Mouse (Mus musculus) heart, embryonic 10.5 days (tissue): ENCODE measurements around the gene Gata5. TPM values are rescaled to one million over a fixed set of nuclear protein-coding genes. Genes with fewer than 3 reads are reported as not detected.

ENCODE experiments used
- DNase-seq: peaks from one replicate; pipeline ENCODE4 v3.0.0-alpha.2; 2017; ENCODE audit warnings: low spot score
- H3K27ac ChIP-seq: fragments of 300-500 bp; sonication (generic); 2 replicates; pipeline ENCODE4 v1.5.1; 2016; ENCODE audit warnings: mild to moderate bottlenecking
- H3K27me3 ChIP-seq: fragments of 300-500 bp; sonication (generic); 2 replicates; pipeline ENCODE4 v1.6.1; 2016; ENCODE audit warnings: mild to moderate bottlenecking; ENCODE audit not compliant: poor library complexity, insufficient read depth, severe bottlenecking
- H3K36me3 ChIP-seq: fragments of 300-500 bp; sonication (generic); 2 replicates; pipeline ENCODE4 v1.6.1; 2016; ENCODE audit warnings: mild to moderate bottlenecking, moderate library complexity
- H3K4me1 ChIP-seq: fragments of 300-500 bp; sonication (generic); 2 replicates; pipeline ENCODE4 v1.6.1; 2016; ENCODE audit warnings: mild to moderate bottlenecking
- H3K4me3 ChIP-seq: fragments of 300-500 bp; sonication (generic); 2 replicates; pipeline ENCODE4 v1.5.1; 2016; ENCODE audit warnings: mild to moderate bottlenecking, moderate library complexity
- H3K9me3 ChIP-seq: fragments of 300-500 bp; sonication (generic); 2 replicates; pipeline ENCODE4 v1.6.1; 2016; ENCODE audit warnings: mild to moderate bottlenecking, moderate library complexity
- WGBS: fragments of 180-500 bp; shearing (Covaris S2); methylation state at CpG from one replicate; pipeline ENCODE4 v1.1.7; 2016; 5-methylcytosine and 5-hydroxymethylcytosine counted together
- polyA plus RNA-seq: library from polyadenylated mRNA; unstranded; fragments of >200 nt; fragmentation: Nextera tagmentation; extraction: Ambion mirVana; gene quantifications from 2 replicates; pipeline ENCODE4 v1.2.1, GENCODE M21; 2016

The Gata5 gene
- polyA plus RNA-seq, 1 experiment from 2014 or later, result 41.3 TPM

- Histone ChIP-seq H3K27ac (no peak overlapping the region), H3K27me3 (no peaks in the 10 kb centered on the region), H3K4me3 (no peak overlapping the region), H3K4me1 (peaks cover 52% of the 10 kb centered on the region), H3K9me3 (no peaks in the 10 kb centered on the region), H3K36me3 (no peaks in the 10 kb centered on the region)
- WGBS, result 78% methylated on average over 3 of the region's 3 CpGs
- no peak for DNase-seq
These were observed 29.0 kb downstream of the Gata5 start for GRCm38 (mm10) chr2:180305490-180305889.

- no peaks in the 10 kb centered on the region for H3K27me3 ChIP-seq
- WGBS, result 56% methylated on average over 4 of the region's 4 CpGs
- H3K36me3 ChIP-seq, result no peaks in the 10 kb centered on the region
- H3K27ac ChIP-seq, result peak overlapping the region; percentile 78; the same call in 1 of the 2 replicates
- no peak overlapping the region for H3K4me3 ChIP-seq
- no peaks in the 10 kb centered on the region for H3K9me3 ChIP-seq
- peaks cover 56% of the 10 kb centered on the region for H3K4me1 ChIP-seq
- no peak for DNase-seq
These were observed 29.9 kb downstream of the Gata5 start for GRCm38 (mm10) chr2:180304554-180304953.

GRCm38 (mm10) chr2:180303468-180303867 lies 31.0 kb downstream of the Gata5 start:
- H3K4me3 ChIP-seq, result no peak overlapping the region
- peak overlapping the region; percentile 78 for H3K27ac ChIP-seq
- H3K9me3 ChIP-seq, result no peaks in the 10 kb centered on the region
- H3K36me3 ChIP-seq, result no peaks in the 10 kb centered on the region
- H3K27me3 ChIP-seq, result no peaks in the 10 kb centered on the region
- WGBS, result 54% methylated on average over 12 of the region's 12 CpGs
- peaks cover 52% of the 10 kb centered on the region for H3K4me1 ChIP-seq
- no peak for DNase-seq

GRCm38 (mm10) chr2:180302201-180302600 lies 32.3 kb downstream of the Gata5 start:
- H3K9me3 ChIP-seq, result no peaks in the 10 kb centered on the region
- H3K4me1 ChIP-seq, result peaks cover 46% of the 10 kb centered on the region
- no peaks in the 10 kb centered on the region for H3K36me3 ChIP-seq
- no peak for DNase-seq
- no peak overlapping the region for H3K4me3 ChIP-seq
- WGBS, result 76% methylated on average over 4 of the region's 4 CpGs
- H3K27me3 ChIP-seq, result no peaks in the 10 kb centered on the region
- no peak overlapping the region for H3K27ac ChIP-seq

GRCm38 (mm10) chr2:180300771-180301170 lies 33.7 kb downstream of the Gata5 start:
- no peaks in the 10 kb centered on the region for H3K27me3 ChIP-seq
- 0 out of 2 replicates have a peak overlapping the region, but pooled peaks have one; percentile 3 for H3K4me3 ChIP-seq
- no peaks in the 10 kb centered on the region for H3K36me3 ChIP-seq
- H3K9me3 ChIP-seq, result no peaks in the 10 kb centered on the region
- H3K27ac ChIP-seq, result 0 out of 2 replicates have a peak overlapping the region, but pooled peaks have one; percentile 23
- DNase-seq, result no peak
- H3K4me1 ChIP-seq, result peaks cover 40% of the 10 kb centered on the region
- 16% methylated on average over 5 of the region's 5 CpGs for WGBS

GRCm38 (mm10) chr2:180300252-180300651 lies 34.2 kb downstream of the Gata5 start:
- 45% methylated on average over 2 of the region's 2 CpGs for WGBS
- Histone ChIP-seq H3K27me3 (no peaks in the 10 kb centered on the region), H3K9me3 (no peaks in the 10 kb centered on the region), H3K27ac (0 out of 2 replicates have a peak overlapping the region, but pooled peaks have one; percentile 23), H3K4me1 (peaks cover 40% of the 10 kb centered on the region), H3K36me3 (no peaks in the 10 kb centered on the region), H3K4me3 (no peak overlapping the region)
- no peak for DNase-seq

- Histone ChIP-seq H3K4me1 (peaks cover 34% of the 10 kb centered on the region), H3K27ac (no peak overlapping the region), H3K9me3 (no peaks in the 10 kb centered on the region), H3K27me3 (no peaks in the 10 kb centered on the region), H3K36me3 (no peaks in the 10 kb centered on the region), H3K4me3 (no peak overlapping the region)
- 76% methylated on average over 8 of the region's 8 CpGs for WGBS
- DNase-seq, result no peak
These were observed 41.6 kb downstream of the Gata5 start for GRCm38 (mm10) chr2:180292906-180293305.

- Histone ChIP-seq H3K4me1 (peaks cover 34% of the 10 kb centered on the region), H3K36me3 (no peaks in the 10 kb centered on the region), H3K4me3 (no peak overlapping the region), H3K27ac (peak overlapping the region; percentile 67; the same call in 1 of the 2 replicates), H3K9me3 (no peaks in the 10 kb centered on the region), H3K27me3 (no peaks in the 10 kb centered on the region)
- no peak for DNase-seq
- WGBS, result 66% methylated on average over 4 of the region's 4 CpGs
These were observed 42.5 kb downstream of the Gata5 start for GRCm38 (mm10) chr2:180292026-180292425.

GRCm38 (mm10) chr2:180291566-180291965 lies 42.9 kb downstream of the Gata5 start:
- no peak for DNase-seq
- peak overlapping the region; percentile 67; the same call in 1 of the 2 replicates for H3K27ac ChIP-seq
- no peaks in the 10 kb centered on the region for H3K27me3 ChIP-seq
- H3K36me3 ChIP-seq, result no peaks in the 10 kb centered on the region
- peak overlapping the region; percentile 2; the same call in 1 of the 2 replicates for H3K4me3 ChIP-seq
- WGBS, result 59% methylated on average over 5 of the region's 5 CpGs
- H3K4me1 ChIP-seq, result peaks cover 34% of the 10 kb centered on the region
- no peaks in the 10 kb centered on the region for H3K9me3 ChIP-seq

GRCm38 (mm10) chr2:180290503-180290902 lies 44.0 kb downstream of the Gata5 start:
- peaks cover 34% of the 10 kb centered on the region for H3K4me1 ChIP-seq
- H3K36me3 ChIP-seq, result no peaks in the 10 kb centered on the region
- WGBS, result 33% methylated on average over 6 of the region's 6 CpGs
- no peaks in the 10 kb centered on the region for H3K27me3 ChIP-seq
- H3K27ac ChIP-seq, result peak overlapping the region; percentile 67
- no peak overlapping the region for H3K4me3 ChIP-seq
- no peak for DNase-seq
- no peaks in the 10 kb centered on the region for H3K9me3 ChIP-seq

GRCm38 (mm10) chr2:180289440-180290108 lies 44.9 kb downstream of the Gata5 start, which contains the start of gene Rbbp8nl:
TSS of gene Rbbp8nl (minus strand) at chr2:180289879.
- no peaks in the 10 kb centered on the region for H3K9me3 ChIP-seq
- no peak for DNase-seq
- peak within 1 kb of the TSS; percentile 6 for H3K4me3 ChIP-seq
- H3K27me3 ChIP-seq, result no peaks in the 10 kb centered on the region
- H3K36me3 ChIP-seq, result no peaks in the 10 kb centered on the region
- peak within 1 kb of the TSS; percentile 67 for H3K27ac ChIP-seq
- WGBS, result 44% methylated on average over 16 of the region's 16 CpGs
- H3K4me1 ChIP-seq, result peaks cover 37% of the 10 kb centered on the region

- Histone ChIP-seq H3K9me3 (no peaks in the 10 kb centered on the region), H3K36me3 (no peaks in the 10 kb centered on the region), H3K4me1 (peaks cover 43% of the 10 kb centered on the region), H3K4me3 (no peak overlapping the region), H3K27ac (peak overlapping the region; percentile 67), H3K27me3 (no peaks in the 10 kb centered on the region)
- WGBS, result 57% methylated on average over 11 of the region's 11 CpGs
- no peak for DNase-seq
These were observed 45.5 kb downstream of the Gata5 start for GRCm38 (mm10) chr2:180288966-180289365.

- Histone ChIP-seq H3K4me1 (peaks cover 46% of the 10 kb centered on the region), H3K9me3 (no peaks in the 10 kb centered on the region), H3K4me3 (no peak overlapping the region)
These were observed 55.2 kb downstream of the Gata5 start for GRCm38 (mm10) chr2:180279321-180279720.

More at GRCm38 (mm10) chr2:180279321-180279720, 55.2 kb downstream of the Gata5 start:
- Histone ChIP-seq H3K27ac (0 out of 2 replicates have a peak overlapping the region, but pooled peaks have one; percentile 38), H3K27me3 (peaks cover 17% of the 10 kb centered on the region), H3K36me3 (no peaks in the 10 kb centered on the region)
- no peak for DNase-seq
- 81% methylated on average over 8 of the region's 8 CpGs for WGBS
